Mouse (Mus musculus): ENCODE measurements around the gene Micu1. TPM values are rescaled to one million over a fixed set of nuclear protein-coding genes. Genes with fewer than 3 reads are reported as not detected.
A peak's percentile ranks its signal among the peaks of the same experiment; 100 is the strongest.

The Micu1 gene
- total RNA-seq, 2 experiments from 2014 or later = 26.3 to 26.5 TPM

DNA sequence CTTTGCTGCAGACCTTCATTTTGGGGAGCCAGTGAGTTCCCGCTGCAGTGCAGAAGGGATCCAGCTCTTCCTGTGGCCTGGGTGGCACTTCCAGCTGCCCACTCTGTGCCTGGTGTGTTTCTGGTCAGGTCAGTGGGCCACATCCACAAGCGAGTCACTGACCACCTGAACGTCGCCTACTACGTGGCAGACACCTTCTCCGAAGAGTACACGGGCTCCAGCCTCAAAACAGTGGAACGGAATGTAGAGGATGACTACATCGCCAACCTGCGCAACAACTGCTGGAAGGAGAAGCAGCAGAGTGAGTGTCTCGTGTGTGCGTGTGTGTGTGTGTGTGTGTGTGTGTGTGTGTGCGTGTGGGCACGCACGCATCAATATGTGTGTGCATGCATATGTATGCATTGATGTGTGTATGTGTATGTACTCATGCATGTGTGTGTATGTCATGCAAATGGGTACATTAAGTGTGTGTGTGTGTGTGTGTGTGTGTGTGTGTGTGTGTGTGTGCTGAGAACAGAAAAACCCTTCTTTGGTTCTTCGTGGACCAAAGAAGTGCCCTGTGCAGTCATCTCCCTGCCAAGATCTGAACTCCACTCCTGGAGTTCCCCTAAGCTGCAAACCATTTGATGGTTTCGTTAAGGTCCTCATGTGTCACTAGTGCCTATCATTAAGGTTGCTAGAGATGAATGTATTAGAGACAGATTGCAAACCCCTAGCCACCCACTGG lies 193.3 kb downstream of the Micu1 start:
- no peak for ATAC-seq (replicated peaks; ENCODE audit: low FRiP score, low TSS enrichment, poor library complexity, severe bottlenecking)

GRCm38 (mm10) chr10:59896211-59896610 lies 193.9 kb downstream of the Micu1 start:
- ATAC-seq (replicated peaks; ENCODE audit: low FRiP score, low TSS enrichment, poor library complexity, severe bottlenecking) = no peak

DNA sequence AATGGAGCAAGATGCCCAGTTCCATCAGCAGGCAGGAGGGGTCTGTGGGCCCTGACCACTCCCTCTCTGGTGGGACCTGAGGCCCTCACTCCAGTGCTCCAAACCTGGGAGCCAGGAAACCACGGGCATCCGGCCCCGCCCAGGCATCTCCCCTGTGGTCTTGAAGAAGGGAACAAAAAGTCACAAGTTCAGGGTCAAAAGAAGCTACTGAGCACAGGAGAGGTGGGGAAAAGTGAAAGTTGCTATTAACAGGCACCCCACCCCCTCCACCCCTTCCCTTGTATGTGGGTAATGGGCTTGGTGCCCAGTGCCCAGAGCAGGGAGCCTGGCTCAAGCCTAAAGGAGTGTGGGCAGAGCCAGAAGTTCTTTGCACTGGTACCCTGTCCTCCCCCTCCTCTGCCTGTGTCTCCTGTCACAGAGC lies 194.6 kb downstream of the Micu1 start:
- no peak for ATAC-seq (replicated peaks; ENCODE audit: low FRiP score, low TSS enrichment, poor library complexity, severe bottlenecking)

GRCm38 (mm10) chr10:59897511-59897910 lies 195.2 kb downstream of the Micu1 start:
- no peak for ATAC-seq (replicated peaks; ENCODE audit: low FRiP score, low TSS enrichment, poor library complexity, severe bottlenecking)

GRCm38 (mm10) chr10:59898180-59898778 lies 196.0 kb downstream of the Micu1 start:
- ATAC-seq (replicated peaks; ENCODE audit: low FRiP score, low TSS enrichment, poor library complexity, severe bottlenecking) = no peak

DNA sequence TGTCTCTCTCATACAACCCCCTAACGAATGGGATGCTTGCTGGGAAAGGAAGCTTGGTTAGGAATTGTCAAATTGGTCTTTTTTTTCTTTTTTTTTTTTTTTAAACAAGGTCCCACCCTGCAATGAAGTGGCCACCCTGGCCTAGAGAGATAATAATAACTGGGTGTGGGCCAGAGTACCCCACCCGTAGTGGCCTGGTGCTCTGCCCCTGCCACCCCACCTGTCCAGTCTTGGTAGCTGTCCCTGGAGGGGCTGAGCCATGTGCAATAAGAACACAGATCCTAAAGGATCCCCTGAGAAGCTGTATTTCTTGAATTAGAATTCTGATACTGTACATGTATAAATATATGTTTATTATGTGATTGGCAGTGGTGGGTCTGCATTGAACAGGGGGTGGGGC lies 196.7 kb downstream of the Micu1 start:
- peak; percentile 14; the same call in 1 of the 2 replicates for ATAC-seq (replicated peaks; ENCODE audit: low FRiP score, low TSS enrichment, poor library complexity, severe bottlenecking)

DNA sequence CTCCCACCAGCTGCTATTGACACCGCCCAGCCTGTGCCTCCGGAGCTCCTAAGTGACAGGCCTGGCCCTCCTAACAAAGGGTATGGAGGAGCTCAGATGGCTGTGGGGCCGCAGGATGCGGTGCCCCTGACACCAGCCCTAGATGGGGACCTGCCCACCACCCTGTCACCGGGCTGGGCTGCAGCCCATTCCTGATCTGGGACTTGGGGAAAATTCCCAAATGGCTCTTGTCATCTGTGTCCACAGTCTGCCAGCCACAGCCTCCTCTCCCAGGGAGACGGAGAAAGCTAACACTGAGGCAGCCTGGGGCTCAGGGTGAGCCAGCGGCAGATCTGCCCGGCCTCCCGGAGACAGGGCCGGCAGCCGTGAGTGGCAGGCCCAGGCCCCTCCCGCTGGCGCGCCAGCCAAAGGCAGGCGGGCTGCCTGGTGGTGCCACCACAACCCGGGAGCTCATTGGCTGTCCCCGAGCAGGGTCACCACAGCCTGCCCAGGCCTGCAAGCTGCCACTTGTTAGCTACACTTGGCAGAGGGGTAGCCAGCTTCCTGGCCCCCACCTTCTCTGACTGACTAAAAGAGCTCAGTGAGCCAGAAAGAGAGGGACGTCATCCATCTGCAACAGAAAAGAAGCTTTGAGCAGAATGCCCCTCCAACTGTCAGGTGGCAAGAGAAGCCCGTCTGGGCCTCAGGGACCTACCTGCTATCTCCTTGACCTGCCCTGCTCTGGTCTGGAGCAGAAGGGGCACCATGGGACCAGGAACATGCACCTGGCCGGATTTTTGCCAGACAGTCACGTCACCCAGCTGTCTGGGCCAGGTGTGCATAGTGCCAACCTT lies 197.3 kb downstream of the Micu1 start:
- ATAC-seq (replicated peaks; ENCODE audit: low FRiP score, low TSS enrichment, poor library complexity, severe bottlenecking) = peak; percentile 85

DNA sequence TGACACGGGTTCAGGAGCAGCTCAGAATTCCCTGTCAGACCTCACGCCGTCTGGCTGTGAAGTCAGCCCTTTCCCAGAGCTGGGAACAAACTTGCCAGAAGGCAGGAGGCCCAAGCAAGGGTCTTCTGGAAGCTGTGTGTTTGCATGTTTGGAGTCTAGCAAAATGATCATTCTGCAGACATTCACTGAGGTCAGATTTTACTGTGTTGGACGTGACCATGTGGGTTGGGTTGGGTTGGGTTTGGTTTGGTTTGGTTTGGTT lies 197.8 kb downstream of the Micu1 start:
- no peak for ATAC-seq (replicated peaks; ENCODE audit: low FRiP score, low TSS enrichment, poor library complexity, severe bottlenecking)

GRCm38 (mm10) chr10:59900939-59901338 lies 198.7 kb downstream of the Micu1 start:
- no peak for ATAC-seq (replicated peaks; ENCODE audit: low FRiP score, low TSS enrichment, poor library complexity, severe bottlenecking)

- no peak for ATAC-seq (replicated peaks; ENCODE audit: low FRiP score, low TSS enrichment, poor library complexity, severe bottlenecking)
These were observed 199.2 kb downstream of the Micu1 start for GRCm38 (mm10) chr10:59901463-59901862.

- no peak for ATAC-seq (replicated peaks; ENCODE audit: low FRiP score, low TSS enrichment, poor library complexity, severe bottlenecking)
These were observed 199.8 kb downstream of the Micu1 start for GRCm38 (mm10) chr10:59901986-59902605.

DNA sequence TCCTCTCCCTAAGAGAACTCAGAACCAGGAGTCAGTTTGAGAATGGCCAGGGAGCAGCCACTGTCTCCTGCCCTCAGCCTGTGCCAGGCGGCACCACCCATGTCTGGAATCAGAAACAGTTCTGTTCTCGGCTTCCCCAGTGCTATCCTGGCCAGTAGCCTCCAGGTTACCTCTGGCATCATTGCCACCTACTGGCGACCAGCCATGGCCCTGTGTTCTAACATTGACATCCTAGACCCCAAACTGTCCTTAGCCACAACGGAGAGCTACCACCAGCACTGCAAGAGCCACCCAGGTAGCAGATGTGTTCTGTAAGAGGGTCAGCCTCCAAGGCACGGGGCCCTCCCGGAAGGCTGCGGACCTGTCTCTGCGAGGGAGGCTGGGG lies 200.3 kb downstream of the Micu1 start:
- ATAC-seq (replicated peaks; ENCODE audit: low FRiP score, low TSS enrichment, poor library complexity, severe bottlenecking) = no peak

- no peak for ATAC-seq (replicated peaks; ENCODE audit: low FRiP score, low TSS enrichment, poor library complexity, severe bottlenecking)
These were observed 200.9 kb downstream of the Micu1 start for GRCm38 (mm10) chr10:59903170-59903569.

DNA sequence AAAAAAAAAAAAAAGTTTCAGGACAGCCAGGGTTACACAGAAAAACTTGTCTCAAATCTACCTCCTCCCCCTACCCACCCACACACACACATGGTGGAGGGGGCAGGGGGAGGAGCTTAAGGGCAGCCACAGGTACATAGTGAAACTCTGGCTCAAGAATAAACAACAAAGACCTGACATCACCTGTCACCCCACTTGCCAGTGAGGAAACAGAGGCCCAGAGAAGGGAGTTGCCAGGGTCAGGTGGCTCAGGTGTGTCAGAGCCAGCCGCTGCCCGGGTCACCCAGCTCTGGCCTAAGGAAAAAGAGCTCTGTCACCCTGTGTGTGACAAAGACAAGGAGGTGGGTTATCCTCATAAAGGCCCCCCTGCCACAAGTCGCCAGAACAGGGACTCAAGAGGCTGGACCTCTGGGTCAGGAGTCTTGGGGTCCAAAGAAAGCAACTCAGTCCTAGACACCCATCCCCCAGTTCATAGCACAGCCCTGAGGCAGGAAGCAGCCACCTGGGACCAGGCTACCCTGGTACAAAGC lies 204.9 kb downstream of the Micu1 start:
- ATAC-seq (replicated peaks; ENCODE audit: low FRiP score, low TSS enrichment, poor library complexity, severe bottlenecking) = no peak

- ATAC-seq (replicated peaks; ENCODE audit: low FRiP score, low TSS enrichment, poor library complexity, severe bottlenecking) = peak; percentile 47
These were observed 205.5 kb downstream of the Micu1 start for GRCm38 (mm10) chr10:59907695-59908299.

DNA sequence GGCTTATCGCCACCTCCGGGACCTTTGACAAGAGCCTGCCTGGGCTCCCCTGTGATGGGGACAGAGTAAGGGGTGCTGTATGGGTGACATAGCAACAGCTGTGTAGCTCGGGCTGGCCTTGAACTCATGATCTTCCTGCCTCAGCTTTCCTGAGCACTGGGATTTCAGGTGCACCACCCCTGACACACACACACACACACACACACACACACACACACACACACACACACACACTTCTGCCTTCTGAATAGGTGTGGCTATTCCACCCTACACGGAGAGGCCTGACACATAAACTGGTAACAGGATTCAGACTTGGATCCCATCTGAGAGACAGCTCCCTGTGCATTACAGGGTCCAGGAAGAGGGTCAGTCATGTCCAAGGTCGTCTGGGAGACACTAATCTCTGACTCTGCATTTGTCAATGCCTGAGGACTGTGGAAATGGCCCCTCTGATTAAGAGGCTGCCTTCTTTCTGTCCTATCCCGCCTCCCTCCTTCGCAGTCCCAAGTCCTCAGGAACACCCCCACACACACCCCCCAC lies 206.6 kb downstream of the Micu1 start:
- ATAC-seq (replicated peaks; ENCODE audit: low FRiP score, low TSS enrichment, poor library complexity, severe bottlenecking) = 0 out of 2 replicates have a peak, but pooled peaks have one; percentile 5

DNA sequence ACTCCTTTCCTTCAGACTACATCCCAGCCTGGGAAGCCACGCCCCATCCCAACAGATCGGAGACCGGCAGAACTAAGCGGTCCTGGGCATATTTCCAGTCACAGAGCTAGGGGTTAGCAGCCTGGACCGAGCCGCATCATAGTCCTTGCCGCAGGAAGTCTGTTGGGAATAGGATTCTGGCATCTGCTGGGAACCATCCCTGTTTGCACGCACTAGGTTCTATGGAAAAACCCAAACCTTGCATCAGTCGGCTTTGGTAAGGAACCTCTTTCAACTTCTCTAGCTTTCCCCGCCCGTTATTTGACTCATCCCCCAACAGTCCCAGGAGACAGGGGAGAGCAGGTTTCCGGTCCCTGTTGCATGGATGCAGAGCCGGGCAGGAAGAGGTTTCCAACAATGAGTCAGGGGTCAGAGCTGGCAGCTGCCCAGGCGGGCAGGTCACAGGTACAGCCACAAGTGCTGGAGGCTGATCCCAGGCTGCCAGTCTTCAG lies 207.1 kb downstream of the Micu1 start:
- no peak for ATAC-seq (replicated peaks; ENCODE audit: low FRiP score, low TSS enrichment, poor library complexity, severe bottlenecking)

- ATAC-seq (replicated peaks; ENCODE audit: low FRiP score, low TSS enrichment, poor library complexity, severe bottlenecking) = no peak
These were observed 208.8 kb downstream of the Micu1 start for GRCm38 (mm10) chr10:59911091-59911490.

DNA sequence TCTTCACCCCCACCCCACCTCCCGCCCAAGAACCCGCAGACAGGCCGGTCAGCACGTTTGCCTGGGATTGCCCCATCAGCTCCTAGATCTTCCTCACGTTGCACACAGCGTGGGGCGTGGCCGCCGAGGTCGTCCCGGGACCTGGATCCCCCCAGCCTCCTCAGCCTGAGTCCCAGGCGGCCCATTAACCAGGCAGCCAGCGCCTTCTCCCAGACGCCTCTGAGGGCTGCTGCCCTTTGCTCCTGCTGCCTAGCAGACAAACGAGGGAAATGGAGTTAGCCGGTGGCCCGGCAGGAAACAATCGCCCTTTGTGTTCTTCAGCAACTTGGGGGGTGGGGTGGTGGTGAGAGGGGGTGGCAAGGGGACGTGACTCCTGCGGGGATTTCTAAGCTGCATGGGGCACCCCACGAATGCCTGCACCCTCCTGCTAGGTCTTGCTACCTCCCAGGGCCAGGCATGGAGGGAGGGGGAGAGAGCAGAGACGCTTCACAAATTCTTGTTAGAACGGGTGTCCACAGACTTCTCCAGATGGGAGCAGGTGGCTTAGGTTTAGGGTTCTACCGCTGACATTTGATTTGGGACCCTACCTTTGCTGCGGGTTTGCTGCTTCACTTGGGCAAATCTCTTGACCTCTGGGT lies 209.4 kb downstream of the Micu1 start:
- no peak for ATAC-seq (replicated peaks; ENCODE audit: low FRiP score, low TSS enrichment, poor library complexity, severe bottlenecking)
